Mouse (Mus musculus) MEL (cell line): ENCODE measurements around the gene Tra2b. TPM values are rescaled to one million over a fixed set of nuclear protein-coding genes. Genes with fewer than 3 reads are reported as not detected.
A peak's percentile ranks its signal among the peaks of the same experiment; 100 is the strongest.

Experiments
- DNase-seq: peaks from one replicate; pipeline ENCODE4 v3.0.0; 2011; ENCODE audit warnings: low read depth, low spot score
- H3K27ac ChIP-seq: 2 replicates; pipeline ENCODE4 v1.5.1; 2012; ENCODE audit warnings: low read depth, mild to moderate bottlenecking, control low read depth, low read length, moderate library complexity; ENCODE audit not compliant: control insufficient read depth
- H3K27me3 ChIP-seq, 2 experiments: fragments of 150-350 bp in 1 of 2; sonication (generic) in 1 of 2; 2 replicates each; pipeline ENCODE4 v1.6.1; 2012; ENCODE audit warnings: low read length in 2 of 2, mild to moderate bottlenecking in 2 of 2, improper control_type of control experiment in 1 of 2, moderate library complexity in 1 of 2; ENCODE audit not compliant: insufficient read depth in 2 of 2, control insufficient read depth in 1 of 2
- H3K36me3 ChIP-seq, 2 experiments: 2 replicates each; pipeline ENCODE4 v1.6.1; 2012 to 2014; ENCODE audit warnings: low read length in 2 of 2, improper control_type of control experiment in 1 of 2, inconsistent platforms in 1 of 2, mild to moderate bottlenecking in 1 of 2; ENCODE audit not compliant: insufficient read depth in 2 of 2, control insufficient read depth in 1 of 2
- H3K4me1 ChIP-seq, 2 experiments: fragments of 150-350 bp in 1 of 2; sonication (generic) in 1 of 2; 2 replicates each; pipeline ENCODE4 v1.6.1; 2012; ENCODE audit warnings: low read length in 2 of 2, improper control_type of control experiment in 1 of 2, mild to moderate bottlenecking in 1 of 2; ENCODE audit not compliant: insufficient read depth in 2 of 2, control insufficient read depth in 1 of 2
- H3K4me3 ChIP-seq, 2 experiments: fragments of 150-350 bp in 1 of 2; sonication (generic) in 1 of 2; 2 replicates each; pipeline ENCODE4 v1.5.1; 2012; ENCODE audit warnings: low read depth in 2 of 2, low read length in 2 of 2, mild to moderate bottlenecking in 2 of 2, moderate library complexity in 2 of 2, control low read depth in 1 of 2, improper control_type of control experiment in 1 of 2; ENCODE audit not compliant: control insufficient read depth in 1 of 2, insufficient read depth in 1 of 2
- H3K79me2 ChIP-seq: 2 replicates; pipeline ENCODE4 v1.6.1; 2012; ENCODE audit warnings: mild to moderate bottlenecking, low read length, moderate library complexity; ENCODE audit not compliant: control insufficient read depth, poor library complexity, insufficient read depth
- H3K9ac ChIP-seq: 2 replicates; pipeline ENCODE4 v1.6.1; 2012; ENCODE audit warnings: low read depth, mild to moderate bottlenecking, control low read depth, low read length, moderate library complexity; ENCODE audit not compliant: control insufficient read depth, poor library complexity, severe bottlenecking
- H3K9me3 ChIP-seq: fragments of 150-350 bp; sonication (generic); replicated peaks from 2 replicates; pipeline ENCODE4 v1.6.1; 2012; ENCODE audit warnings: mild to moderate bottlenecking, low read length, improper control_type of control experiment, moderate library complexity; ENCODE audit not compliant: insufficient read depth
- BHLHE40 ChIP-seq: IDR thresholded peaks from 2 replicates; pipeline ENCODE4 v1.6.1; 2012; ENCODE audit warnings: low read depth, mild to moderate bottlenecking, inconsistent platforms, low read length, improper control_type of control experiment, borderline replicate concordance
- CHD1 ChIP-seq: IDR thresholded peaks from 2 replicates; pipeline ENCODE4 v1.6.1; 2012; ENCODE audit warnings: low read depth, mild to moderate bottlenecking, inconsistent platforms, low read length, improper control_type of control experiment
- CTCF ChIP-seq, 3 experiments: IDR thresholded peaks in 2 of 3; conservative IDR thresholded peaks in 1 of 3; 2 replicates each; pipeline ENCODE4 v1.5.1; 2011 to 2012; ENCODE audit warnings: low read length in 3 of 3, low read depth in 2 of 3, mild to moderate bottlenecking in 2 of 3, improper control_type of control experiment in 1 of 3, inconsistent platforms in 1 of 3, mixed read lengths in 1 of 3, moderate library complexity in 1 of 3; ENCODE audit not compliant: control insufficient read depth in 1 of 3, insufficient read depth in 1 of 3, poor library complexity in 1 of 3, severe bottlenecking in 1 of 3
- E2F4 ChIP-seq: IDR thresholded peaks from 2 replicates; pipeline ENCODE4 v1.6.1; 2011; ENCODE audit warnings: low read depth, low read length, improper control_type of control experiment, borderline replicate concordance
- ELF1 ChIP-seq: IDR thresholded peaks from 2 replicates; pipeline ENCODE4 v1.6.1; 2014; ENCODE audit warnings: low read depth, mild to moderate bottlenecking, inconsistent platforms, low read length, improper control_type of control experiment, moderate library complexity
- EP300 ChIP-seq, 2 experiments: IDR thresholded peaks; 2 replicates each; pipeline ENCODE4 v1.6.1; 2011; ENCODE audit warnings: improper control_type of control experiment in 2 of 2, low read length in 2 of 2, low read depth in 1 of 2, mild to moderate bottlenecking in 1 of 2
- GABPA ChIP-seq: IDR thresholded peaks from 2 replicates; pipeline ENCODE4 v1.6.1; 2012; ENCODE audit warnings: low read depth, mild to moderate bottlenecking, inconsistent platforms, low read length, improper control_type of control experiment, moderate library complexity
- GATA1 ChIP-seq: IDR thresholded peaks from 2 replicates; pipeline ENCODE4 v1.6.1; 2011; ENCODE audit warnings: low read depth, low read length, improper control_type of control experiment
- HCFC1 ChIP-seq: IDR thresholded peaks from 2 replicates; pipeline ENCODE4 v1.6.1; 2012; ENCODE audit warnings: low read depth, mild to moderate bottlenecking, inconsistent platforms, low read length, improper control_type of control experiment, moderate library complexity
- JUND ChIP-seq: IDR thresholded peaks from 2 replicates; pipeline ENCODE4 v1.6.1; 2011; ENCODE audit warnings: low read depth, mild to moderate bottlenecking, improper control_type of control experiment, low read length
- KAT2A ChIP-seq: conservative IDR thresholded peaks from 2 replicates; pipeline ENCODE4 v1.6.1; 2012; ENCODE audit warnings: low read depth, low read length, improper control_type of control experiment, inconsistent platforms
- MAFK ChIP-seq: IDR thresholded peaks from 2 replicates; pipeline ENCODE4 v1.6.1; 2011; ENCODE audit warnings: low read depth, mild to moderate bottlenecking, low read length, improper control_type of control experiment, borderline replicate concordance
- MAX ChIP-seq: IDR thresholded peaks from 2 replicates; pipeline ENCODE4 v1.6.1; 2011; ENCODE audit warnings: low read length, improper control_type of control experiment
- MAZ ChIP-seq: IDR thresholded peaks from 2 replicates; pipeline ENCODE4 v1.6.1; 2012; ENCODE audit warnings: low read depth, mild to moderate bottlenecking, inconsistent platforms, low read length, improper control_type of control experiment
- MEF2A ChIP-seq: IDR thresholded peaks from 2 replicates; pipeline ENCODE4 v1.6.1; 2014; ENCODE audit warnings: low read depth, mild to moderate bottlenecking, inconsistent platforms, low read length, improper control_type of control experiment; ENCODE audit not compliant: poor library complexity, insufficient replicate concordance, severe bottlenecking; ENCODE audit errors: extremely low read depth
- MXI1 ChIP-seq: IDR thresholded peaks from 2 replicates; pipeline ENCODE4 v1.6.1; 2011; ENCODE audit warnings: mild to moderate bottlenecking, low read depth, low read length, improper control_type of control experiment
- MYC ChIP-seq: IDR thresholded peaks from 2 replicates; pipeline ENCODE4 v1.6.1; 2011; ENCODE audit warnings: low read depth, mild to moderate bottlenecking, low read length, improper control_type of control experiment, moderate library complexity
- NELFE ChIP-seq: IDR thresholded peaks from 2 replicates; pipeline ENCODE4 v1.6.1; 2011; ENCODE audit warnings: low read depth, low read length, improper control_type of control experiment
- POLR2A ChIP-seq, 2 experiments: IDR thresholded peaks; 2 replicates each; pipeline ENCODE4 v1.6.1; 2011 to 2012; ENCODE audit warnings: low read length in 2 of 2, mild to moderate bottlenecking in 2 of 2, control low read depth in 1 of 2, improper control_type of control experiment in 1 of 2, low read depth in 1 of 2, moderate library complexity in 1 of 2; ENCODE audit not compliant: control insufficient read depth in 1 of 2, insufficient read depth in 1 of 2, poor library complexity in 1 of 2
- POLR2AphosphoS2 ChIP-seq: IDR thresholded peaks from 2 replicates; pipeline ENCODE4 v1.6.1; 2011; ENCODE audit warnings: low read length, improper control_type of control experiment
- POLR2AphosphoS5 ChIP-seq: IDR thresholded peaks from 2 replicates; pipeline ENCODE4 v1.6.1; 2012; ENCODE audit warnings: low read depth, borderline replicate concordance, mild to moderate bottlenecking, inconsistent platforms, low read length, moderate library complexity, mixed read lengths
- RAD21 ChIP-seq: IDR thresholded peaks from 2 replicates; pipeline ENCODE4 v1.6.1; 2011; ENCODE audit warnings: mild to moderate bottlenecking, low read depth, low read length, improper control_type of control experiment
- SIN3A ChIP-seq: IDR thresholded peaks from 2 replicates; pipeline ENCODE4 v1.6.1; 2012; ENCODE audit warnings: low read length, improper control_type of control experiment, inconsistent platforms
- SMC3 ChIP-seq: IDR thresholded peaks from 2 replicates; pipeline ENCODE4 v1.6.1; 2011; ENCODE audit warnings: low read depth, low read length, improper control_type of control experiment
- TAL1 ChIP-seq: IDR thresholded peaks from 2 replicates; pipeline ENCODE4 v1.6.1; 2012; ENCODE audit warnings: mild to moderate bottlenecking, inconsistent platforms, low read length, moderate library complexity, mixed read lengths
- TBP ChIP-seq: IDR thresholded peaks from 2 replicates; pipeline ENCODE4 v1.8.0; 2011; ENCODE audit warnings: low read depth, low read length, improper control_type of control experiment
- TCF12 ChIP-seq: IDR thresholded peaks from 2 replicates; pipeline ENCODE4 v1.6.1; 2014; ENCODE audit warnings: low read depth, mild to moderate bottlenecking, inconsistent platforms, low read length, improper control_type of control experiment, moderate library complexity
- UBTF ChIP-seq: IDR thresholded peaks from 2 replicates; pipeline ENCODE4 v1.6.1; 2012; ENCODE audit warnings: low read depth, mild to moderate bottlenecking, inconsistent platforms, low read length, improper control_type of control experiment, moderate library complexity, borderline replicate concordance; ENCODE audit not compliant: insufficient read depth
- USF1 ChIP-seq: IDR thresholded peaks from 2 replicates; pipeline ENCODE4 v1.6.1; 2014; ENCODE audit warnings: low read depth, mild to moderate bottlenecking, inconsistent platforms, low read length, improper control_type of control experiment, moderate library complexity
- USF2 ChIP-seq, 2 experiments: IDR thresholded peaks; 2 replicates each; pipeline ENCODE4 v1.6.1; 2011 to 2012; ENCODE audit warnings: improper control_type of control experiment in 2 of 2, low read length in 2 of 2, borderline replicate concordance in 1 of 2, inconsistent platforms in 1 of 2, low read depth in 1 of 2, mild to moderate bottlenecking in 1 of 2; ENCODE audit not compliant: insufficient read depth in 1 of 2
- ZC3H11A ChIP-seq: IDR thresholded peaks from 2 replicates; pipeline ENCODE4 v1.6.1; 2012; ENCODE audit warnings: low read depth, mild to moderate bottlenecking, inconsistent platforms, low read length, improper control_type of control experiment
- ZKSCAN1 ChIP-seq: IDR thresholded peaks from 2 replicates; pipeline ENCODE4 v1.6.1; 2012; ENCODE audit warnings: low read depth, mild to moderate bottlenecking, inconsistent platforms, low read length, improper control_type of control experiment, moderate library complexity
- ZMIZ1 ChIP-seq: IDR thresholded peaks from 2 replicates; pipeline ENCODE4 v1.6.1; 2012; ENCODE audit warnings: low read depth, mild to moderate bottlenecking, inconsistent platforms, low read length, improper control_type of control experiment, moderate library complexity
- ZNF384 ChIP-seq: IDR thresholded peaks from 2 replicates; pipeline ENCODE4 v1.6.1; 2012; ENCODE audit warnings: low read depth, mild to moderate bottlenecking, inconsistent platforms, low read length, improper control_type of control experiment
- polyA plus RNA-seq, 2 experiments: library from polyadenylated mRNA; stranded (reverse) in 1 of 2; unstranded in 1 of 2; fragments of >175 nt in 1 of 2; fragments of >200 nt in 1 of 2; gene quantifications; 2 replicates each; pipeline versions ENCODE4 v1.2.1 to v1.2.4; 2012; ENCODE audit warnings: low replicate concordance in 2 of 2, low read depth in 1 of 2; ENCODE audit not compliant: insufficient read length in 2 of 2, insufficient read depth in 1 of 2, missing spikeins in 1 of 2
- total RNA-seq: library from RNA; depleted of rRNA; stranded (reverse); fragments of 300-350 nt; gene quantifications from 2 replicates; pipeline ENCODE4 v1.2.3, GENCODE M21; 2012; rRNA removed

Tra2b gene
- 263 and 275 TPM in 2 replicates for total RNA-seq
- 100 to 1,000 TPM; 154 to 286 TPM for polyA plus RNA-seq

DNA sequence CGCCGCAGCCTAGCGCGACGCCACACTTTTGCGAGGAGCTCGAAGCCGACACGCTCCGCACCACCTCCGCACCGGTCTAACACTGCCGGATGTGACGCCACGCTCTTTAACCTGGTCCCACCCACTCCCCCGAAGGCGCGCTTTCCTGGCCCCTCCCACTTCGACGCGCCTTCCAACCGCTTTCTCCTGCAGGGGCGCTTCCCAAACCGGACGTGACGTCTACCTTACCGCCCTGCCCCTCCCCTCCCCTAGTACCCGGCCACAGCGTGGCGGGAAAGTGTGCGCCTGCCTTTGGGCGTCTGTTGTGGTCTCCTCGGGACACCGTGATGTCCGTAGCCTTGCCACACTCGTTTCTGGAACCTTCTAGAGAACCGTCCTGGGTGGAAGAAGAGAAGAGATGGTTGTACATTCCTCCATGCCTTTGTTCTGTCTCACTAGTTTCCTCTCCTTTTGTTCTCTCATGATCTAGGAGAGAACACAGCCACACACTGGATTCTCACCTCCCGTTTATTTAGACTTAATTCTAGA lies at the start of gene Tra2b:
Gene Tra2b, minus strand, starts transcription at position 157 of the 528 bp plus-strand sequence.
- Histone ChIP-seq H3K27ac (peak within 1 kb of the TSS; percentile 85), H3K36me3 (peaks cover 12 to 13% of the 10 kb centered on the region in 2 experiments), H3K9ac (peak within 1 kb of the TSS; percentile 90), H3K27me3 (no peaks in the 10 kb centered on the region), H3K9me3 (no peaks in the 10 kb centered on the region), H3K79me2 (peaks cover 46% of the 10 kb centered on the region), H3K4me3 (peak within 1 kb of the TSS; percentile 95 to 98), H3K4me1 (peaks cover 2 to 3% of the 10 kb centered on the region in 2 experiments; a peak in 2 of 4 replicates)
- TF ChIP-seq MYC (peak; percentile 69), EP300 (IDR thresholded peaks at IDR 0.05; ENCODE audit: low read depth in 1 of 2, low read length in 2 of 2) (no peak), ZC3H11A (no peak), ELF1 (no peak), ZKSCAN1 (no peak), POLR2AphosphoS5 (peak; percentile 82; the same call in 1 of the 2 replicates), POLR2A (IDR thresholded peaks at IDR 0.05; ENCODE audit: control insufficient read depth in 1 of 2, insufficient read depth in 1 of 2, low read depth in 1 of 2, low read length in 2 of 2, poor library complexity in 1 of 2) (peak; percentile 94), KAT2A (no peak; the same call in 1 of the 2 replicates), USF1 (no peak), CHD1 (no peak), NELFE (peak; percentile 95), TCF12 (0 out of 2 replicates have a peak, but pooled peaks have one; percentile 46), ZNF384 (no peak), HCFC1 (peak; percentile 74), GABPA (no peak), ZMIZ1 (peak; percentile 96), MAZ (no peak), SIN3A (peak; percentile 69), SMC3 (no peak), JUND (no peak), TBP (peak; percentile 97), USF2 (IDR thresholded peaks at IDR 0.05; ENCODE audit: borderline replicate concordance in 1 of 2, insufficient read depth in 1 of 2, low read depth in 1 of 2, low read length in 2 of 2) (no peak), RAD21 (no peak), E2F4 (peak; percentile 98), POLR2AphosphoS2 (peak; percentile 92), MAX (peak; percentile 71; the same call in 1 of the 2 replicates), BHLHE40 (no peak), UBTF (no peak), CTCF (IDR thresholded peaks at IDR 0.05 in 2 of 3, conservative IDR thresholded peaks at IDR 0.05 in 1 of 3; ENCODE audit: control insufficient read depth in 1 of 3, insufficient read depth in 1 of 3, low read depth in 2 of 3, low read length in 3 of 3, poor library complexity in 1 of 3, severe bottlenecking in 1 of 3) (no peak), MAFK (no peak), GATA1 (no peak), MEF2A (no peak), MXI1 (peak; percentile 75), TAL1 (no peak)
- peak; percentile 98 for DNase-seq
